Mouse (Mus musculus) heart, adult 2 months (tissue): ENCODE measurements around the gene Fam214b.

Experiments used
- CTCF ChIP-seq: fragments of 200-600 bp; IDR thresholded peaks from 2 replicates; pipeline ENCODE4 v1.8.1; 2022; ENCODE audit warnings: antibody characterized with exemption, mild to moderate bottlenecking, moderate library complexity
- POLR2A ChIP-seq: fragments of 200-500 bp; IDR thresholded peaks from 2 replicates; pipeline ENCODE4 v1.6.1; 2011; ENCODE audit warnings: mild to moderate bottlenecking, low read depth, low read length, control low read depth; ENCODE audit not compliant: insufficient read depth

GRCm38 (mm10) chr4:43029749-43030148 is 16.3 kb downstream of the Fam214b start:
- no peak for TF ChIP-seq CTCF
- no peak for TF ChIP-seq POLR2A
